Mouse (Mus musculus) stomach, embryonic 14.5 days (tissue): ENCODE data around the gene S100a4. TPM values are rescaled to one million over a fixed set of nuclear protein-coding genes. Genes with fewer than 3 reads are reported as not detected.

Experiments used
- ATAC-seq: fragments of 200-750 bp; cut with Nextera tagmentation; 2 replicates; pipeline ENCODE4 v1.8.0; 2017; ENCODE audit warnings: low read depth, moderate TSS enrichment; ENCODE audit not compliant: insufficient number of reproducible peaks, insufficient read depth, low FRiP score
- H3K27ac ChIP-seq: fragments of 300-500 bp; sonication (generic); 2 replicates; pipeline ENCODE4 v1.5.1; 2014; ENCODE audit warnings: mild to moderate bottlenecking, low read length, moderate library complexity, mixed read lengths
- H3K27me3 ChIP-seq: fragments of 300-500 bp; sonication (generic); 2 replicates; pipeline ENCODE4 v1.6.1; 2014; ENCODE audit warnings: low read length, control low read depth, mixed read lengths; ENCODE audit not compliant: control insufficient read depth, insufficient read depth
- H3K36me3 ChIP-seq: fragments of 300-500 bp; sonication (generic); 2 replicates; pipeline ENCODE4 v1.6.1; 2014; ENCODE audit warnings: mild to moderate bottlenecking, control low read depth, low read length, moderate library complexity, mixed read lengths; ENCODE audit not compliant: control insufficient read depth, insufficient read depth
- H3K4me1 ChIP-seq: fragments of 300-500 bp; sonication (generic); 2 replicates; pipeline ENCODE4 v1.6.1; 2014; ENCODE audit warnings: low read length, control low read depth, mixed read lengths; ENCODE audit not compliant: control insufficient read depth, insufficient read depth
- H3K4me2 ChIP-seq: fragments of 300-500 bp; sonication (generic); replicated peaks from 2 replicates; pipeline ENCODE4 v1.6.1; 2014; ENCODE audit warnings: low read depth, low read length, control low read depth
- H3K4me3 ChIP-seq: fragments of 300-500 bp; sonication (generic); 2 replicates; pipeline ENCODE4 v1.5.1; 2014; ENCODE audit warnings: low read depth, low read length, control low read depth
- H3K9ac ChIP-seq: fragments of 300-500 bp; sonication (generic); replicated peaks from 2 replicates; pipeline ENCODE4 v1.6.1; 2014; ENCODE audit warnings: low read depth, mild to moderate bottlenecking, control low read depth, low read length, moderate library complexity, mixed read lengths
- H3K9me3 ChIP-seq: fragments of 300-500 bp; sonication (generic); 2 replicates; pipeline ENCODE4 v1.6.1; 2016; ENCODE audit warnings: low read depth, low read length, control low read depth; ENCODE audit not compliant: control insufficient read depth
- WGBS: fragments of 180-500 bp; shearing (Covaris S2); extraction: QIAGEN DNeasy Blood & Tissue Kit; methylation state at CpG from one replicate; pipeline ENCODE4 v1.1.7; 2014; 5-methylcytosine and 5-hydroxymethylcytosine counted together
- polyA plus RNA-seq: library from polyadenylated mRNA; unstranded; fragments of >200 nt; fragmentation: Nextera tagmentation; extraction: Ambion mirVana; gene quantifications from 2 replicates; pipeline ENCODE4 v1.2.1, GENCODE M21; 2014

Gene S100a4
- polyA plus RNA-seq, 1 experiment from 2014 or later, result 5.5 TPM

DNA sequence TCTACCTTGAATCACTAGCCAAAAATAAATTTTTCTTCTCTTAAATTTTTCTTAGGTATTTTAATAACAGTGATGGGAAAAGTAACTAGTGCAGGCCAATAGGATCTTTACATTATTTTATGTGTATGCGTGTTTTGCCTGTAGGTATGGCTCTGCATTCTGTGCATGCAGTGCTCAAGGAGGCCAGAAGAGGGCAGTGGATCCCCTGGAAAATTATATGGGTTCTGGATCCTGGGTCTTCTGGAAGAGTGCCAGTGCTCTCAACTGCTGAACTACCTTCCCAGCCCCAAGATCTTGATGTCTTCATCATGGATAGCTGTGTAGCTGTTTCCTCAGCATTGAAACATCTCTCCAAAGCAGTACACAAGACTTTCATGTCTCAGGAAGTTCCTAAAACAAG is 21.4 kb upstream of the S100a4 start:
- ATAC-seq, result no peak
- H3K27ac ChIP-seq, result no peak overlapping the region
- H3K36me3 ChIP-seq, result no peaks in the 10 kb centered on the region
- WGBS, result 98% methylated on average over 1 of the region's 1 CpGs
- no peaks in the 10 kb centered on the region for H3K27me3 ChIP-seq
- H3K4me3 ChIP-seq, result no peak overlapping the region
- H3K4me2 ChIP-seq, result no peak overlapping the region
- H3K4me1 ChIP-seq, result no peaks in the 10 kb centered on the region
- no peaks in the 10 kb centered on the region for H3K9me3 ChIP-seq
- H3K9ac ChIP-seq, result no peak overlapping the region

DNA sequence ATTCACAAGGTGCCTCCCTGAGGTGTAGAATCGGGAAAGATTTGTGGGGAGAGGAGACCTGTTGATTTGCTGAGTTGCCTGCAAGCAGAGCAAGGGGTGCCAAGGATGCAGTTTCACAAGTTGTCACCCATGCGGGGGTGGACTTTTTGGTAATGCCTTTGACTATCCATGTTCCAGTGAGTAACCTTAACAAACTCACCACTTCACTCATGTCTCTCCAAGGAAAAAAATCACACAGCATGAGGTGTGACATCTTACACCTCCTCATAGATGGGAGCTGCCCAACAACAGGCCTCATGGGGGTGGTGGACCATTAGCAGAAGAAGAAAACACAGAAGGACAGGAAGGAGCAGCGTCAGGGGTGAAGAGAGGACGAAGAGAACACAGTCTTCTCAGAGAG is 21.0 kb upstream of the S100a4 start:
- no peaks in the 10 kb centered on the region for H3K9me3 ChIP-seq
- H3K36me3 ChIP-seq, result no peaks in the 10 kb centered on the region
- no peaks in the 10 kb centered on the region for H3K27me3 ChIP-seq
- H3K4me3 ChIP-seq, result no peak overlapping the region
- ATAC-seq, result no peak
- H3K4me2 ChIP-seq, result no peak overlapping the region
- no peaks in the 10 kb centered on the region for H3K4me1 ChIP-seq
- H3K27ac ChIP-seq, result no peak overlapping the region
- 87% methylated on average over 4 of the region's 4 CpGs for WGBS
- H3K9ac ChIP-seq, result no peak overlapping the region

- no peaks in the 10 kb centered on the region for H3K27me3 ChIP-seq
- no peaks in the 10 kb centered on the region for H3K4me1 ChIP-seq
- H3K36me3 ChIP-seq, result no peaks in the 10 kb centered on the region
- no peak overlapping the region for H3K4me3 ChIP-seq
- ATAC-seq, result no peak
- no peaks in the 10 kb centered on the region for H3K9me3 ChIP-seq
- H3K27ac ChIP-seq, result no peak overlapping the region
- 40% methylated on average over 3 of the region's 3 CpGs for WGBS
- no peak overlapping the region for H3K4me2 ChIP-seq
- H3K9ac ChIP-seq, result no peak overlapping the region
Measured at GRCm38 (mm10) chr3:90583893-90584292, 19.7 kb upstream of the S100a4 start.

DNA sequence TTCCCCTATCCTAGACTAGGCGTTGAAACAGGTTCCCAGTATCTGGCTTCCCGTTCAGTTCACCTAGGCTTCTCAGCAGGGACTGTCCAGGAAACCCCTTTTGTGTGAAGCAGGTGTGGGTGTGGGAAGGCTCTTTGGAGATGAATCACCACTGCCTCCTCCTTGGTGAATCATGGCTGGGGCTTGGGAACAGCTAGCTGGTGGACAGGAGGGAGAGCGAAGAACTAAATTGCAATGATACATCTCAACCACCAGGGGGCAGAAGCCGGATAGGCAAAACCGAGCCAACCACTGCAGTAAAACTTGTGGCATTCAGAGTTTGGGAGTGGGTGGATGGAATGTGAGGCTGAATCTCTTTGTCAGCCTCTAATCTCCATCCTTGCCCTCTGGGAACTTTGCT is 18.0 kb upstream of the S100a4 start:
- no peaks in the 10 kb centered on the region for H3K36me3 ChIP-seq
- no peaks in the 10 kb centered on the region for H3K27me3 ChIP-seq
- no peak overlapping the region for H3K27ac ChIP-seq
- 35% methylated on average over 5 of the region's 5 CpGs for WGBS
- H3K4me3 ChIP-seq, result no peak overlapping the region
- H3K4me1 ChIP-seq, result no peaks in the 10 kb centered on the region
- H3K9me3 ChIP-seq, result no peaks in the 10 kb centered on the region
- no peak overlapping the region for H3K4me2 ChIP-seq
- ATAC-seq, result peak; percentile 43; the same call in 1 of the 2 replicates
- no peak overlapping the region for H3K9ac ChIP-seq

GRCm38 (mm10) chr3:90586016-90586643 is 17.4 kb upstream of the S100a4 start:
- Histone ChIP-seq H3K4me1 (no peaks in the 10 kb centered on the region), H3K27ac (peak overlapping the region; percentile 62), H3K9ac (no peak overlapping the region), H3K4me3 (no peak overlapping the region), H3K27me3 (no peaks in the 10 kb centered on the region), H3K36me3 (no peaks in the 10 kb centered on the region), H3K9me3 (no peaks in the 10 kb centered on the region), H3K4me2 (no peak overlapping the region)
- ATAC-seq, result no peak
- 83% methylated on average over 15 of the region's 15 CpGs for WGBS

DNA sequence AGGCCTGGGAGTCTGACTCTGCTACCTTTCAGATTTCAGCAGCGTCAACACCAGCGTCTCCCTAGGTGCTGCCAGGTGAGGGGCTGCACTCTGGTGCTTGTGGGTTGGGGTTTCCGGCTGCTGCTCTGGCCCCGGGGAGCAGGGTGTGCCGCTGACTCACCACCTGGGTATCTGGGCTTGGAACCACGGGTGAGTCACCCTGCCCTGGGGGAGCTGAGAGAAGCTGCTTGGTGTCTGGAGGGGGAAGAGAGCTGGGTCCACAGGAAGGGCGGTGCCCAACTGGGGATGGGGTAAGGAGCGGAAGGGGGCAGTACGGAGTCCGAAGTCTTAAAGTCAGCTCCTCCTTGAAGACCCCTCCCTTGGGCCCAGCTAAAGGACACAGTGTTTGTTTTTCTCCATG is 16.7 kb upstream of the S100a4 start:
- H3K27ac ChIP-seq, result peak overlapping the region; percentile 62
- no peaks in the 10 kb centered on the region for H3K4me1 ChIP-seq
- ATAC-seq, result peak; percentile 83
- no peak overlapping the region for H3K4me3 ChIP-seq
- no peaks in the 10 kb centered on the region for H3K27me3 ChIP-seq
- H3K9me3 ChIP-seq, result no peaks in the 10 kb centered on the region
- H3K9ac ChIP-seq, result no peak overlapping the region
- H3K4me2 ChIP-seq, result no peak overlapping the region
- no peaks in the 10 kb centered on the region for H3K36me3 ChIP-seq
- WGBS, result 58% methylated on average over 10 of the region's 10 CpGs

GRCm38 (mm10) chr3:90587361-90588101 is 16.0 kb upstream of the S100a4 start:
- ATAC-seq, result no peak
- no peaks in the 10 kb centered on the region for H3K9me3 ChIP-seq

DNA sequence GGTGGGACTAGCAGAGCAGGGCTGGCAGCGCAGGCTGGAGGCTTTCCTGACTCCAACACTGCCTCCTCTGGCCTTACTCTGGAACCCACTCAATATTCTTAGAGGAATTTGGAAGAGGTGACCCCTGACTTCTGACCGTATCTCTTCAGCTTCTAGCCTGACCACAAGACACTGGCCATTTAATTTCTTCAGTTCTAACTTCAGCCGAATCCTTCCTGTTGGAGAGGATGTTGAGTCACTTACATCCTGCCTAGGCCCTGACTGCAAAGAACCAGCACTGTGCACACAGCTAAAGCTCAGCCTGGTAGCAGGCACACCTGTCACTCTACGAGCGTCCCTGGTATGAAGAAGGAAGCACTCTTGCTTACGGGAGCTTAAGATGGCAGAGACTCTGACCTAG is 14.2 kb upstream of the S100a4 start:
- no peak overlapping the region for H3K9ac ChIP-seq
- 76% methylated on average over 6 of the region's 6 CpGs for WGBS

More at GRCm38 (mm10) chr3:90587361-90588101, 16.0 kb upstream of the S100a4 start:
- no peak overlapping the region for H3K4me2 ChIP-seq
- H3K4me3 ChIP-seq, result no peak overlapping the region
- peak overlapping the region; percentile 62 for H3K27ac ChIP-seq
- H3K4me1 ChIP-seq, result no peaks in the 10 kb centered on the region
- 88% methylated on average over 14 of the region's 14 CpGs for WGBS
- H3K9ac ChIP-seq, result no peak overlapping the region
- H3K36me3 ChIP-seq, result no peaks in the 10 kb centered on the region
- no peaks in the 10 kb centered on the region for H3K27me3 ChIP-seq

More for the DNA sequence above, 14.2 kb upstream of the S100a4 start:
- no peaks in the 10 kb centered on the region for H3K36me3 ChIP-seq
- no peak overlapping the region for H3K4me3 ChIP-seq
- no peaks in the 10 kb centered on the region for H3K27me3 ChIP-seq
- H3K9me3 ChIP-seq, result no peaks in the 10 kb centered on the region
- no peak overlapping the region for H3K27ac ChIP-seq
- no peak overlapping the region for H3K4me2 ChIP-seq
- no peaks in the 10 kb centered on the region for H3K4me1 ChIP-seq
- no peak for ATAC-seq
